Mouse (Mus musculus): ENCODE results near the gene Abcb8. TPM values are rescaled to one million over a fixed set of nuclear protein-coding genes. Genes with fewer than 3 reads are reported as not detected.

The Abcb8 gene
- total and polyA plus RNA-seq, 2 experiments = 21.5 to 71.0 TPM

- no peak for DNase-seq (ENCODE audit: extremely low read depth, low read depth, low spot score)
- Histone ChIP-seq H3K36me3 (ENCODE audit: control insufficient read depth, insufficient read depth, low read length) (no peaks in the 10 kb centered on the region), H3K4me3 (ENCODE audit: insufficient read depth, low read depth, low read length) (no peak overlapping the region), H3K27ac (replicated peaks; ENCODE audit: insufficient read depth, low read depth, low read length) (no peak overlapping the region), H3K79me2 (ENCODE audit: control insufficient read depth, insufficient read depth, low read length) (no peaks in the 10 kb centered on the region), H3K27me3 (ENCODE audit: control insufficient read depth, insufficient read depth, low read length) (no peaks in the 10 kb centered on the region), H3K9ac (ENCODE audit: low read depth, low read length) (no peak overlapping the region), H3K4me1 (ENCODE audit: control insufficient read depth, insufficient read depth, low read length) (no peaks in the 10 kb centered on the region; the same call in 1 of the 2 replicates)
- TF ChIP-seq CTCF (IDR thresholded peaks at IDR 0.05; ENCODE audit: low read depth, low read length) (no peak), POLR2A (IDR thresholded peaks at IDR 0.05; ENCODE audit: extremely low read depth, insufficient read depth, low read length) (no peak)
- WGBS = 88% methylated on average over 6 of the region's 6 CpGs
Observed at GRCm38 (mm10) chr5:24381486-24381885, 12.0 kb upstream of the Abcb8 start.

GRCm38 (mm10) chr5:24381988-24382387 lies 11.5 kb upstream of the Abcb8 start:
- Histone ChIP-seq H3K27me3 (ENCODE audit: control insufficient read depth, insufficient read depth, low read length) (no peaks in the 10 kb centered on the region), H3K4me3 (ENCODE audit: insufficient read depth, low read depth, low read length) (no peak overlapping the region), H3K9ac (ENCODE audit: low read depth, low read length) (no peak overlapping the region), H3K36me3 (ENCODE audit: control insufficient read depth, insufficient read depth, low read length) (no peaks in the 10 kb centered on the region), H3K4me1 (ENCODE audit: control insufficient read depth, insufficient read depth, low read length) (no peaks in the 10 kb centered on the region; the same call in 1 of the 2 replicates), H3K79me2 (ENCODE audit: control insufficient read depth, insufficient read depth, low read length) (no peaks in the 10 kb centered on the region), H3K27ac (replicated peaks; ENCODE audit: insufficient read depth, low read depth, low read length) (no peak overlapping the region)
- no peak for TF ChIP-seq POLR2A (IDR thresholded peaks at IDR 0.05; ENCODE audit: extremely low read depth, insufficient read depth, low read length)
- no peak for TF ChIP-seq CTCF (IDR thresholded peaks at IDR 0.05; ENCODE audit: low read depth, low read length)
- 54% methylated on average over 2 of the region's 2 CpGs for WGBS
- no peak for DNase-seq (ENCODE audit: extremely low read depth, low read depth, low spot score)

- peaks cover 5% of the 10 kb centered on the region; the same call in 1 of the 2 replicates for H3K4me1 ChIP-seq (ENCODE audit: control insufficient read depth, insufficient read depth, low read length)
- H3K79me2 ChIP-seq (ENCODE audit: control insufficient read depth, insufficient read depth, low read length) = no peaks in the 10 kb centered on the region
- 4% methylated on average over 34 of the region's 34 CpGs for WGBS
- TF ChIP-seq CTCF (IDR thresholded peaks at IDR 0.05; ENCODE audit: low read depth, low read length) (peak; percentile 61), POLR2A (IDR thresholded peaks at IDR 0.05; ENCODE audit: extremely low read depth, insufficient read depth, low read length) (no peak)
- H3K4me3 ChIP-seq (ENCODE audit: insufficient read depth, low read depth, low read length) = peak overlapping the region; percentile 52
- no peaks in the 10 kb centered on the region for H3K27me3 ChIP-seq (ENCODE audit: control insufficient read depth, insufficient read depth, low read length)
- no peaks in the 10 kb centered on the region for H3K36me3 ChIP-seq (ENCODE audit: control insufficient read depth, insufficient read depth, low read length)
- H3K9ac ChIP-seq (ENCODE audit: low read depth, low read length) = peak overlapping the region; percentile 56
- peak overlapping the region; percentile 43 for H3K27ac ChIP-seq (replicated peaks; ENCODE audit: insufficient read depth, low read depth, low read length)
- DNase-seq (ENCODE audit: extremely low read depth, low read depth, low spot score) = peak; percentile 88
Observed at GRCm38 (mm10) chr5:24383026-24383859, 10.2 kb upstream of the Abcb8 start.

GRCm38 (mm10) chr5:24384407-24384806 lies 9.1 kb upstream of the Abcb8 start:
- peaks cover 6% of the 10 kb centered on the region; the same call in 1 of the 2 replicates for H3K4me1 ChIP-seq (ENCODE audit: control insufficient read depth, insufficient read depth, low read length)
- H3K27me3 ChIP-seq (ENCODE audit: control insufficient read depth, insufficient read depth, low read length) = no peaks in the 10 kb centered on the region
- no peak overlapping the region for H3K27ac ChIP-seq (replicated peaks; ENCODE audit: insufficient read depth, low read depth, low read length)

GRCm38 (mm10) chr5:24385374-24385773 lies 8.1 kb upstream of the Abcb8 start:
- no peaks in the 10 kb centered on the region for H3K79me2 ChIP-seq (ENCODE audit: control insufficient read depth, insufficient read depth, low read length)
- no peak for TF ChIP-seq CTCF (IDR thresholded peaks at IDR 0.05; ENCODE audit: low read depth, low read length)
- TF ChIP-seq POLR2A (IDR thresholded peaks at IDR 0.05; ENCODE audit: extremely low read depth, insufficient read depth, low read length) = no peak
- H3K27me3 ChIP-seq (ENCODE audit: control insufficient read depth, insufficient read depth, low read length) = no peaks in the 10 kb centered on the region
- no peak overlapping the region for H3K4me3 ChIP-seq (ENCODE audit: insufficient read depth, low read depth, low read length)
- H3K9ac ChIP-seq (ENCODE audit: low read depth, low read length) = no peak overlapping the region
- no peaks in the 10 kb centered on the region for H3K36me3 ChIP-seq (ENCODE audit: control insufficient read depth, insufficient read depth, low read length)
- DNase-seq (ENCODE audit: extremely low read depth, low read depth, low spot score) = no peak
- H3K4me1 ChIP-seq (ENCODE audit: control insufficient read depth, insufficient read depth, low read length) = peaks cover 7% of the 10 kb centered on the region; the same call in 1 of the 2 replicates
- no peak overlapping the region for H3K27ac ChIP-seq (replicated peaks; ENCODE audit: insufficient read depth, low read depth, low read length)
- WGBS = 95% methylated on average over 5 of the region's 5 CpGs

More at GRCm38 (mm10) chr5:24384407-24384806, 9.1 kb upstream of the Abcb8 start:
- WGBS = 65% methylated on average over 6 of the region's 6 CpGs
- no peak overlapping the region for H3K4me3 ChIP-seq (ENCODE audit: insufficient read depth, low read depth, low read length)
- no peaks in the 10 kb centered on the region for H3K36me3 ChIP-seq (ENCODE audit: control insufficient read depth, insufficient read depth, low read length)
- H3K9ac ChIP-seq (ENCODE audit: low read depth, low read length) = no peak overlapping the region
- no peaks in the 10 kb centered on the region for H3K79me2 ChIP-seq (ENCODE audit: control insufficient read depth, insufficient read depth, low read length)
- TF ChIP-seq POLR2A (IDR thresholded peaks at IDR 0.05; ENCODE audit: extremely low read depth, insufficient read depth, low read length) (no peak), CTCF (IDR thresholded peaks at IDR 0.05; ENCODE audit: low read depth, low read length) (no peak)
- DNase-seq (ENCODE audit: extremely low read depth, low read depth, low spot score) = no peak

Data from liver, adult 2 months (tissue).